Mouse (Mus musculus) ES-E14 (cell line): ENCODE measurements around the gene Plekhs1. TPM values are rescaled to one million over a fixed set of nuclear protein-coding genes. Genes with fewer than 3 reads are reported as not detected.
"Not testable (repeated sequence)": the region's sequence is repeated elsewhere in the genome, so short reads cannot be mapped to it uniquely, and the experiment has no call there.

Source experiments
- DNase-seq: peaks from one replicate; pipeline ENCODE4 v3.0.0-alpha.2; 2013; ENCODE audit warnings: low read depth, low spot score
- H3K27ac ChIP-seq: 2 replicates; pipeline ENCODE4 v1.5.1; 2012; ENCODE audit warnings: low read depth, mild to moderate bottlenecking, low read length, moderate library complexity, mixed read lengths; ENCODE audit not compliant: poor library complexity, insufficient read depth, severe bottlenecking
- H3K36me3 ChIP-seq: 2 replicates; pipeline ENCODE4 v1.6.1; 2012; ENCODE audit warnings: mild to moderate bottlenecking, low read length, moderate library complexity, mixed read lengths; ENCODE audit not compliant: control insufficient read depth, poor library complexity, insufficient read depth, severe bottlenecking
- H3K4me1 ChIP-seq, 2 experiments: fragments of 150-350 bp in 1 of 2; sonication (generic) in 1 of 2; 2 replicates each; pipeline ENCODE4 v1.6.1; 2012; ENCODE audit warnings: low read length in 2 of 2, mild to moderate bottlenecking in 1 of 2, mixed read lengths in 1 of 2; ENCODE audit not compliant: control insufficient read depth in 2 of 2, insufficient read depth in 2 of 2, poor library complexity in 1 of 2
- H3K4me3 ChIP-seq, 2 experiments: fragments of 150-350 bp in 1 of 2; sonication (generic) in 1 of 2; 2 replicates each; pipeline ENCODE4 v1.5.1; 2012; ENCODE audit warnings: low read length in 2 of 2, low read depth in 1 of 2, mild to moderate bottlenecking in 1 of 2, mixed read lengths in 1 of 2; ENCODE audit not compliant: insufficient read depth in 1 of 2, poor library complexity in 1 of 2, severe bottlenecking in 1 of 2
- H3K9ac ChIP-seq: 2 replicates; pipeline ENCODE4 v1.6.1; 2012; ENCODE audit warnings: low read depth, mild to moderate bottlenecking, low read length, mixed read lengths; ENCODE audit not compliant: poor library complexity, insufficient read depth, severe bottlenecking
- H3K9me3 ChIP-seq: fragments of 150-350 bp; sonication (generic); 2 replicates; pipeline ENCODE4 v1.6.1; 2012; ENCODE audit warnings: low read depth, mild to moderate bottlenecking, low read length; ENCODE audit not compliant: control insufficient read depth, insufficient read depth
- CHD2 ChIP-seq: IDR thresholded peaks from 2 replicates; pipeline ENCODE4 v1.6.1; 2014; ENCODE audit warnings: mild to moderate bottlenecking, low read depth, low read length, inconsistent platforms
- HCFC1 ChIP-seq: IDR thresholded peaks from 2 replicates; pipeline ENCODE4 v1.6.1; 2012; ENCODE audit warnings: low read length, inconsistent platforms, borderline replicate concordance; ENCODE audit not compliant: insufficient read depth
- MAFK ChIP-seq: IDR thresholded peaks from 2 replicates; pipeline ENCODE4 v1.6.1; 2014; ENCODE audit warnings: mild to moderate bottlenecking, low read depth, low read length, inconsistent platforms; ENCODE audit not compliant: insufficient read depth
- ZC3H11A ChIP-seq: IDR thresholded peaks from 2 replicates; pipeline ENCODE4 v1.6.1; 2012; ENCODE audit warnings: low read depth, mild to moderate bottlenecking, inconsistent platforms, low read length, borderline replicate concordance
- ZNF384 ChIP-seq: IDR thresholded peaks from 2 replicates; pipeline ENCODE4 v1.6.1; 2012; ENCODE audit warnings: low read depth, low read length, inconsistent platforms
- in situ Hi-C, 2 experiments: fragments of 600-800 bp; cut with MboI; formaldehyde crosslinking; loops; one replicate each; pipeline ENCODE4 v1.15.1; 2025; ENCODE audit warnings: low sequenced_read_pairs in 2 of 2, inconsistent platforms in 1 of 2; ENCODE audit not compliant: unreplicated experiment in 2 of 2
- total RNA-seq: library from RNA; depleted of rRNA; stranded (reverse); fragments of 300-350 nt; gene quantifications from 2 replicates; pipeline ENCODE4 v1.2.3, GENCODE M21; 2012

Plekhs1 gene
- total RNA-seq, 1 experiment = 0.36 TPM

DNA sequence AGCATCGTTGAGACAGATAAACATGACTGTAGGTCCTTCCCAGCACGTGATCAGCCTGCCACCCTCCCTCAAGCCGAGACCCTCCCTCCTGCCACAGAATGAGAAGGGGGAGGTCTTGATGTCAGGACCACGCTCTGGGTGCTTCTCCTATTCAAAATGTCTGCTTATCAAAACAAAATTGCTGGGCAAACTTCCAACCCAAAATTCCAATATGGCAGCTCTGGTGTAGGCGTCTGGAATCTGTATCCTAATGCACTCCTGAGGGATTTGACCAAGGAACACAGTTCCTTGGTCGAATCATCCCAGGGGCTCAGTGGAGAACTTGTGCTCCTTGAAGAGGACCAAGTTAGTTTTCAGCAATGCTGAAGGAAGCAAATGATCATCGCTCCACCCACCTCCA lies 25.5 kb downstream of the Plekhs1 start:
- Histone ChIP-seq H3K9me3 (no peaks in the 10 kb centered on the region), H3K36me3 (no peaks in the 10 kb centered on the region), H3K4me1 (no peaks in the 10 kb centered on the region; a peak in 2 of 4 replicates), H3K4me3 (no peak overlapping the region), H3K9ac (no peak overlapping the region), H3K27ac (no peak overlapping the region)
- in situ Hi-C loops = no loop called here
- DNase-seq = no peak
- no peak for TF ChIP-seq ZC3H11A
- no peak for TF ChIP-seq HCFC1
- TF ChIP-seq CHD2 = no peak
- no peak for TF ChIP-seq MAFK
- TF ChIP-seq ZNF384 = no peak

DNA sequence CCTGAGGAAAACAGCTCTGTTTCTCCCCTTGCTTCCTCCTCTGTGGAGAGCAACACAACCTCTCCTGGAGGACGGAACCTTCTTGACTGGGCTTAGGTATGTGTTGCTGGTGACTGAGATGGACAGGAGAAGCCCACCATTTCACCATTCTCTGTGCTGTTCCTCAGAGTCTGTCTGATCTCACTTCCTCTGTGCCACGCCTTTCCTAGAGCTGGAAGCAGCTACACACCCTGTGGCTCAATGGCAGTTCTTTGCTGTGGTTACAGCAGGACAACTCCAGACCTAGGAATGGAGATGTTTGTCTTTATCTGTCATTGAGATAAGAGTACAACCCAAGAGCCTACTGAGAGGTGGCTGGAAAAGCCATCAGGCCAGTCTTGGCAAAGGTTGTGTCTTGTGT lies 25.9 kb downstream of the Plekhs1 start:
- in situ Hi-C loops = no loop called here
- Histone ChIP-seq H3K36me3 (no peaks in the 10 kb centered on the region), H3K4me3 (no peak overlapping the region), H3K27ac (no peak overlapping the region), H3K4me1 (no peaks in the 10 kb centered on the region; a peak in 2 of 4 replicates), H3K9me3 (no peaks in the 10 kb centered on the region), H3K9ac (no peak overlapping the region)
- TF ChIP-seq HCFC1 (no peak), CHD2 (no peak), ZNF384 (no peak), MAFK (no peak), ZC3H11A (no peak)
- DNase-seq = no peak

DNA sequence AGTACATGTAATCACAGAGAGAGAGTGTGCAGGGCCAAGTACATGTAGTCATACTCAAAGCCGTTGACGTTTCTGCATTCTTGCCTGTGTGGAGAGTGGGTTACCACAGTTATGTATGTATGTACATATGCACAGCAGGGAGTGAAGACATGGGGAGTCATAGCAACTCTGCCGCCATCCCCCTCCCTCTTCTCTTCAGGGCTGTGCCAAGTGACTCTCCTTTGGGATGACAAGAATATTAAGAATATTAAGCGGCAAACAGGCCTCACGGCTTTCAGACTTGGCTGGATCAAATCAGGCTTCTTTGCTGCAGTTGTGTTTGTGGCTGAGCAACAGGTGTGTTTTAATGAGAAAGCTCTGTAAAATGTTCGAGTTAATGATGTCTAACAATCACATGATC lies 28.2 kb downstream of the Plekhs1 start:
- no peak for DNase-seq
- Histone ChIP-seq H3K4me3 (no peak overlapping the region), H3K9me3 (no peaks in the 10 kb centered on the region), H3K4me1 (no peaks in the 10 kb centered on the region), H3K36me3 (no peaks in the 10 kb centered on the region), H3K9ac (no peak overlapping the region), H3K27ac (no peak overlapping the region)
- in situ Hi-C loops = no loop called here
- no peak for TF ChIP-seq CHD2
- no peak for TF ChIP-seq MAFK
- TF ChIP-seq ZNF384 = no peak
- no peak for TF ChIP-seq ZC3H11A
- TF ChIP-seq HCFC1 = no peak

DNA sequence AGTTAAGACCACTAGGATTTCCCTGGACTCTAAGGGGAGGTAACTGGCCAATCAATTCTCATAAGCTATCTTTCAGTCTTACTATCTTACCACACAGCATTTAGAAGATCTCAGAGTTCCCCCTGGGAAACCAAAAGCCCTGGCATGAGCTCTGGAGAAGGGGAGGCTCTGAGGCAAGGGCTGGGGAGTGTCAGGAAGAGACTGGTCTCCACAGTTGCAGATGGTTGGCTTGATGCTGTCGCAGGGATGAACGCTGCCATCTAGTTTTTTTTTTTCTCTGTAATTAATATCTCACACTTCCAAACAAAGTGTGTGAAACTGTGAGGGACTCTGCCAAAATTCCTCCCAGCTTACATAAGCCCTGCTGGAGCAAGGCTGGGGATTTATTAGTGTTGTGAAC lies 32.7 kb downstream of the Plekhs1 start:
- in situ Hi-C loops, H3K4me3 ChIP-seq, DNase-seq, H3K27ac ChIP-seq, H3K4me1 ChIP-seq, H3K9ac ChIP-seq, H3K36me3 ChIP-seq, H3K9me3 ChIP-seq: not testable (repeated sequence)

DNA sequence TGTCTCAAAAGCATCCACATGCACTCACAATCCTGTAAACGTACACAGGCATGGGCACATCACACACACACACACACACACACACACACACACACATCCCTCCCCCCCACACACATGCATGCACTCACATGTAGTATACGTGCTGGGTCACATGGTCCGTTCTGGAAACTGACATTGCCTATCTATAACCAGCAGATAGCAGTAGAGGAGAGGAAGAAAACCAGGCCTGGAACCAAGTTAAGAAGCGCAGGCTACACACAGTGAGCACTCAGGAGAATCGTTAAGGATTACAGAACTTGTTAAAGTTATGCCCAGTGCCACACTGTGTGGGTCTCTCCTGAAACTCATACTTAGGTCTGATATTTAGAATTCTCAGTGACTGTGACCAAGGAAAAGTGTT lies 41.6 kb downstream of the Plekhs1 start:
- DNase-seq, H3K9me3 ChIP-seq, in situ Hi-C loops, H3K36me3 ChIP-seq, H3K4me1 ChIP-seq, H3K9ac ChIP-seq, H3K4me3 ChIP-seq, H3K27ac ChIP-seq: not testable (repeated sequence)

DNA sequence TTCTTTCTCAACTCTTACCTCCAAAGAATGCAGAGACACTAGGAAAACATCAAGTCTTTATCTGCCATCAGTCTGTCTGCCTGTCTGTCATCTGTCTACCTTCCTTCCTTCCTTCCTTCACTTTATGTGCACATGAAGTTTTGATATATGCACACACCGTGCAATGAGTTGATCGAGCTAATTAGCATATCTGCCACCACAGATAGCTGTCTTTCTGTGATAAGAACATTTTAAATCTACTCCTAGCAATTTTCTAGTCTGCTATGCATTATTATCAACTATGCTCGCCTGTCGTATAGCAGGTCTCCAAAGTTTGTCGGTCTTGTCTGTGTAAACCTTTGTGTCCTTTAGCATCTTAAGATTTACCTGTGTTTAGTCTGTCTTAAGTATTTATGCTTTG lies 42.1 kb downstream of the Plekhs1 start:
- H3K27ac ChIP-seq, H3K36me3 ChIP-seq, H3K4me1 ChIP-seq, H3K9me3 ChIP-seq, H3K4me3 ChIP-seq, in situ Hi-C loops, DNase-seq, H3K9ac ChIP-seq: not testable (repeated sequence)

DNA sequence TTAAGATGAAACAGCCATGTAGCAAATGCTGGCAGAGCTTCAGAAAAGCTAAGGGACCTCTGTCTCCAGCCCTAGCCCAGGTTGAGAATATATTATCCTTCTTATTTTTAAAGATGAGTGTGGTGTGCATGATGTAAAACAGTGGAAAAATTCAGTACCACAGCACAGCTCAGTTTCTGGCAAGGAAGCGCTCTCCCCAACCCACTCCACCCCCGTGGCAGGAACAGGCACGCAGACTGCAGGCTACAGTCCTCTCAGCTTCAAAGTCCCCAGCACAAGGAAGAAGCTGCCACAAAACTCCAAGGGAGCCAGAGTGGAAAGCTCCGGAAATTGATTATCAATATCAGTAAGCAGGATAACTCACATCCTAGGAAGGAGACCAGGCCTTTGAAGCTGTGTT lies 49.8 kb downstream of the Plekhs1 start:
- H3K4me3 ChIP-seq, DNase-seq, H3K36me3 ChIP-seq, H3K27ac ChIP-seq, H3K9ac ChIP-seq, H3K4me1 ChIP-seq, in situ Hi-C loops, H3K9me3 ChIP-seq: not testable (repeated sequence)

DNA sequence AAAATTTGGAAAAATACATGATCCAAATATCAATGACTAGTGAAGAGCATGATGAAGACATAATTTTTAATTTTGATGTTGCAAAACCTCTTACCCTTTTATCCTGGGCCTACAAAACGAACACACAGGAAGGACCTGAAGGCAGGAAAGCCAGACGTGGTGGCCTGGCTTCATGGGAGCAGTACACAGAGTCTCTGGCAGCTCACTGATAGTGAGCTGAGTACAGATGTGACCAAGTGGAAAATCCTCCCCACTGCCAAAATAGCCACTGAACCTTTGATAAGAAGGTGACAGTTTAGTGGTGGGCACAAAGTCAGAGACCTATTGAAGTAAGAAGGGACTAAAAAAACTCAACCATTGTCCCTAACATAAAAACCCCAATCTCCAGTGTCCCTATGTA lies 52.1 kb downstream of the Plekhs1 start:
- H3K27ac ChIP-seq, in situ Hi-C loops, DNase-seq: not testable (repeated sequence)

More for the DNA sequence above, 52.1 kb downstream of the Plekhs1 start:
- H3K9me3 ChIP-seq, H3K4me3 ChIP-seq, H3K4me1 ChIP-seq, H3K9ac ChIP-seq, H3K36me3 ChIP-seq: not testable (repeated sequence)
